Mouse (Mus musculus): ENCODE measurements around the gene Man2a2. TPM values are rescaled to one million over a fixed set of nuclear protein-coding genes. Genes with fewer than 3 reads are reported as not detected.
"Not testable (repeated sequence)": the region's sequence is repeated elsewhere in the genome, so short reads cannot be mapped to it uniquely, and the experiment has no call there.

Gene Man2a2
- polyA plus RNA-seq, 1 experiment from 2014 or later = 8.5 TPM

DNA sequence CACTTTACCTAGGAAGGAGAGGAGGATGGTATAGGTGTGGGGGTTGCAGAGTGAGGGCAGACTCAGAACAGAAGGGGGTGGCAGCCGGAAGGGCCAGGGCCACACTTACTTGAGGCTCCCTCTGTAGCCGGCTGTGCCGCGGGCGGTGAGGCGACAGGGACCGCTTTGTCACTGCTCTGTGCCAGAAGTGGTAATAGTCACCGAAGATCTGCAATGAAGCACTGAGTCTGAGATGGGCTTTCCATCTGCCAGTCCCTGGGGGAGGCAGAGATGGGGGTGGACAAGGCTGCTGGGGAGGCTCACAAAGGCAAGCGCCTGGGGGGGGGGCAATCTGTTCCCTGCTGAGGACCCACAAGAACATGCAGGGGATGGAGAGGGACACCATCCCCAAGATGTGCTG, 26.8 kb upstream of the Man2a2 start:
- Histone ChIP-seq H3K4me1 (ENCODE audit: insufficient read depth, low read depth, low read length) (peaks cover 18% of the 10 kb centered on the region; the same call in 1 of the 2 replicates), H3K4me3 (ENCODE audit: low read depth, low read length) (no peak overlapping the region), H3K27me3 (replicated peaks; ENCODE audit: insufficient read depth, low read length) (no peaks in the 10 kb centered on the region), H3K4me2 (replicated peaks; ENCODE audit: low read depth, low read length) (no peak overlapping the region), H3K27ac (ENCODE audit: low read length) (no peak overlapping the region), H3K9ac (replicated peaks; ENCODE audit: low read depth) (no peak overlapping the region), H3K9me3 (ENCODE audit: low read length) (no peaks in the 10 kb centered on the region), H3K36me3 (ENCODE audit: insufficient read depth, low read length) (peaks cover 32% of the 10 kb centered on the region; the same call in 1 of the 2 replicates)
- no peak for DNase-seq (ENCODE audit: low spot score)
- no peak for ATAC-seq
- WGBS = 91% methylated on average over 9 of the region's 9 CpGs
- TF ChIP-seq EP300 (IDR thresholded peaks at IDR 0.05) (no peak), CTCF (IDR thresholded peaks at IDR 0.05) (no peak)

- whole genome bisulfite sequencing = 69% methylated on average over 4 of the region's 4 CpGs
- not testable (repeated sequence) for H3K27ac ChIP-seq (ENCODE audit: low read length); ATAC-seq; H3K9me3 ChIP-seq (ENCODE audit: low read length); DNase-seq (ENCODE audit: low spot score); H3K9ac ChIP-seq (replicated peaks; ENCODE audit: low read depth); H3K4me3 ChIP-seq (ENCODE audit: low read depth, low read length); H3K4me2 ChIP-seq (replicated peaks; ENCODE audit: low read depth, low read length); H3K27me3 ChIP-seq (replicated peaks; ENCODE audit: insufficient read depth, low read length)
- TF ChIP-seq CTCF (IDR thresholded peaks at IDR 0.05) = peak; percentile 58
- H3K4me1 ChIP-seq (ENCODE audit: insufficient read depth, low read depth, low read length) = peaks cover 16% of the 10 kb centered on the region; the same call in 1 of the 2 replicates
- peaks cover 46% of the 10 kb centered on the region for H3K36me3 ChIP-seq (ENCODE audit: insufficient read depth, low read length)
Observed at GRCm38 (mm10) chr7:80396427-80396826, 25.3 kb upstream of the Man2a2 start.

- Histone ChIP-seq H3K36me3 (ENCODE audit: insufficient read depth, low read length) (peaks cover 59% of the 10 kb centered on the region), H3K4me2 (replicated peaks; ENCODE audit: low read depth, low read length) (no peak overlapping the region), H3K4me1 (ENCODE audit: insufficient read depth, low read depth, low read length) (no peaks in the 10 kb centered on the region), H3K9ac (replicated peaks; ENCODE audit: low read depth) (no peak overlapping the region), H3K4me3 (ENCODE audit: low read depth, low read length) (no peak overlapping the region), H3K9me3 (ENCODE audit: low read length) (no peaks in the 10 kb centered on the region), H3K27ac (ENCODE audit: low read length) (no peak overlapping the region), H3K27me3 (replicated peaks; ENCODE audit: insufficient read depth, low read length) (no peaks in the 10 kb centered on the region)
- DNase-seq (ENCODE audit: low spot score) = no peak
- no peak for TF ChIP-seq EP300 (IDR thresholded peaks at IDR 0.05)
- no peak for TF ChIP-seq CTCF (IDR thresholded peaks at IDR 0.05)
- 73% methylated on average over 4 of the region's 4 CpGs for WGBS
- ATAC-seq = no peak
Observed at GRCm38 (mm10) chr7:80394600-80394999, 23.4 kb upstream of the Man2a2 start.

DNA sequence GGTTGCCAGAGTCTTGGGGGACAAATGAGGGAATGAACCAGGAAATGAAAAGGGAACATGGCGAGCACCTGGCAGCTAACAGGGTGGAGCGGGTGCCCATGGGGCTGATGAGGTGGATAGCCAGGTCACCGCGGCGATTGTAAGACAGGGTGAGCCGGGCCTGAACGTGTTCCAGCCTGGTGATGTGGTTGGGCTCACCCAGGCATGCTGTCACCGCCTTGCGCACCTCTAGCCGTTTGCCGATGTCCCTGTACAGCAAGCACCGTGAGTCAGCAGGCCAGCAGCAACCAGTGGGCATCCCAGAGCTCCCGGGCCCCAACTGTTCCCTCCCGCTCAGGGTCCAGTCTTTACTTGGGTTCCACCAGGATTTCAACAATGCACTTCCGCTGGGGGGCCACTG, 20.9 kb upstream of the Man2a2 start:
- no peak for ATAC-seq
- WGBS = 90% methylated on average over 15 of the region's 15 CpGs

GRCm38 (mm10) chr7:80387633-80388543, 16.7 kb upstream of the Man2a2 start, which contains the start of gene Fes:
Gene Fes (minus strand): TSS chr7:80387946.
- 15% methylated on average over 33 of the region's 33 CpGs for WGBS
- Histone ChIP-seq H3K4me2 (replicated peaks; ENCODE audit: low read depth, low read length) (peak within 1 kb of the TSS; percentile 58), H3K4me1 (ENCODE audit: insufficient read depth, low read depth, low read length) (no peaks in the 10 kb centered on the region; the same call in 1 of the 2 replicates), H3K27me3 (replicated peaks; ENCODE audit: insufficient read depth, low read length) (no peaks in the 10 kb centered on the region), H3K27ac (ENCODE audit: low read length) (peak within 1 kb of the TSS; percentile 90), H3K36me3 (ENCODE audit: insufficient read depth, low read length) (peaks cover 26% of the 10 kb centered on the region), H3K9me3 (ENCODE audit: low read length) (no peaks in the 10 kb centered on the region), H3K9ac (replicated peaks; ENCODE audit: low read depth) (peak within 1 kb of the TSS; percentile 54), H3K4me3 (ENCODE audit: low read depth, low read length) (peak within 1 kb of the TSS; percentile 36)
- TF ChIP-seq CTCF (IDR thresholded peaks at IDR 0.05) (no peak), EP300 (IDR thresholded peaks at IDR 0.05) (peak; percentile 41; the same call in 1 of the 2 replicates)
- ATAC-seq = peak; percentile 75
- DNase-seq (ENCODE audit: low spot score) = peak; percentile 79

More for the DNA sequence above, 20.9 kb upstream of the Man2a2 start:
- no peaks in the 10 kb centered on the region; the same call in 1 of the 2 replicates for H3K4me1 ChIP-seq (ENCODE audit: insufficient read depth, low read depth, low read length)
- no peaks in the 10 kb centered on the region for H3K9me3 ChIP-seq (ENCODE audit: low read length)
- H3K27me3 ChIP-seq (replicated peaks; ENCODE audit: insufficient read depth, low read length) = no peaks in the 10 kb centered on the region
- peaks cover 57% of the 10 kb centered on the region for H3K36me3 ChIP-seq (ENCODE audit: insufficient read depth, low read length)
- H3K4me3 ChIP-seq (ENCODE audit: low read depth, low read length) = no peak overlapping the region
- DNase-seq (ENCODE audit: low spot score) = no peak
- H3K27ac ChIP-seq (ENCODE audit: low read length) = no peak overlapping the region
- no peak overlapping the region for H3K9ac ChIP-seq (replicated peaks; ENCODE audit: low read depth)
- TF ChIP-seq CTCF (IDR thresholded peaks at IDR 0.05) (no peak), EP300 (IDR thresholded peaks at IDR 0.05) (no peak)
- no peak overlapping the region for H3K4me2 ChIP-seq (replicated peaks; ENCODE audit: low read depth, low read length)

DNA sequence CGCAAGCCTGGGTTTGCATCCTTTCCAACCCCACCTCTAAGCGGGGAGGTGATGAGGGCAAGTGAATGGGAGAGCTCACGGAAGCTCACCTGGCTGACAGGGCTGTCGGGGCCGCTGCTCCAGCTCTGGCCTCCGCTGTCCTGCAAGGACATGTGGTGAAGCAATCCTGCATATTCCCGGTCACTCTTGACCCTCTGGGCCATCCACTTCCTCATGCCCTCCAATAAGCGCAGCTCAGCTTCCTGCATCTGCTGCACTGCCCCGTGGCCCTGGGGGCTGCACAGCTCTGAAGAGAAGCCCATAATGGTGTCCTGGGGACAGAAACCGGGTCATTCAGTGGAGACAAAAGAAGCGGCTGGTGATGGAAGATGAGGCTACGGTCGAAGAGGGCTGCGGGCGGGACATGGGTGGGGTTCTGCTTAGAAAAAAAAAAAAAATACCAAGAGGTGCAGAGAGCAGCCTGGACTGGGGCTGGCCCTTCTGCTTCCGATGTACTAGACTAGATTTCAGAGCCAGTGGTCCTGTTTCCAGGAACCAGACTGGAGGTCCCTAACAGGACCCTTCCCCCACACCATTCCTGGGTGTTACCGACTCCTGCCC, 16.0 kb upstream of the Man2a2 start:
- TF ChIP-seq EP300 (IDR thresholded peaks at IDR 0.05) (no peak), CTCF (IDR thresholded peaks at IDR 0.05) (no peak)
- ATAC-seq = peak; percentile 21
- Histone ChIP-seq H3K27ac (ENCODE audit: low read length) (peak overlapping the region; percentile 90), H3K4me1 (ENCODE audit: insufficient read depth, low read depth, low read length) (no peaks in the 10 kb centered on the region; the same call in 1 of the 2 replicates), H3K9me3 (ENCODE audit: low read length) (no peaks in the 10 kb centered on the region), H3K9ac (replicated peaks; ENCODE audit: low read depth) (peak overlapping the region; percentile 54), H3K36me3 (ENCODE audit: insufficient read depth, low read length) (peaks cover 19% of the 10 kb centered on the region), H3K4me3 (ENCODE audit: low read depth, low read length) (peak overlapping the region; percentile 36), H3K27me3 (replicated peaks; ENCODE audit: insufficient read depth, low read length) (no peaks in the 10 kb centered on the region), H3K4me2 (replicated peaks; ENCODE audit: low read depth, low read length) (peak overlapping the region; percentile 58)
- 34% methylated on average over 17 of the region's 17 CpGs for WGBS
- DNase-seq (ENCODE audit: low spot score) = peak; percentile 43

All from lung, postnatal 0 days (tissue).